Mouse (Mus musculus): Measurements from ENCODE around the gene Nkain1.

Nkain1 gene

GRCm38 (mm10) chr4:130574048-130574413 is at the start of gene Nkain1:
Nkain1 (minus strand) TSS chr4:130574173.
- peak; percentile 73 for DNase-seq

- no peak for DNase-seq
Measured at GRCm38 (mm10) chr4:130578734-130579274, 4.8 kb upstream of the Nkain1 start.

GRCm38 (mm10) chr4:130577081-130577480 is 3.1 kb upstream of the Nkain1 start:
- DNase-seq: no peak

- DNase-seq: no peak
Measured at GRCm38 (mm10) chr4:130576247-130576931, 2.4 kb upstream of the Nkain1 start.

- no peak for DNase-seq
Measured at GRCm38 (mm10) chr4:130575533-130575932, 1.6 kb upstream of the Nkain1 start.

- DNase-seq: no peak
Measured at GRCm38 (mm10) chr4:130574861-130575460, 988 bp upstream of the Nkain1 start.

- peak; percentile 72 for DNase-seq
Measured at GRCm38 (mm10) chr4:130573351-130574047, 474 bp downstream of the Nkain1 start.

- peak; percentile 81 for DNase-seq
Measured at GRCm38 (mm10) chr4:130573012-130573350, 992 bp downstream of the Nkain1 start.

GRCm38 (mm10) chr4:130572545-130572944 is 1.4 kb downstream of the Nkain1 start:
- DNase-seq: peak; percentile 61

- peak; percentile 50 for DNase-seq
Measured at GRCm38 (mm10) chr4:130570941-130571720, 2.8 kb downstream of the Nkain1 start.

GRCm38 (mm10) chr4:130568043-130568978 is 5.7 kb downstream of the Nkain1 start:
- peak; percentile 56 for DNase-seq

GRCm38 (mm10) chr4:130563820-130564219 is 10.2 kb downstream of the Nkain1 start:
- DNase-seq: no peak

GRCm38 (mm10) chr4:130563260-130563756 is 10.7 kb downstream of the Nkain1 start:
- DNase-seq: peak; percentile 60

GRCm38 (mm10) chr4:130560576-130561310 is 13.2 kb downstream of the Nkain1 start:
- DNase-seq: peak; percentile 55

GRCm38 (mm10) chr4:130559220-130559619 is 14.8 kb downstream of the Nkain1 start:
- DNase-seq: peak; percentile 59

GRCm38 (mm10) chr4:130557852-130558251 is 16.1 kb downstream of the Nkain1 start:
- DNase-seq: peak; percentile 93

GRCm38 (mm10) chr4:130556992-130557391 is 17.0 kb downstream of the Nkain1 start:
- peak; percentile 61 for DNase-seq

GRCm38 (mm10) chr4:130556224-130556623 is 17.7 kb downstream of the Nkain1 start:
- DNase-seq: peak; percentile 71

GRCm38 (mm10) chr4:130553121-130553448 is 20.9 kb downstream of the Nkain1 start:
- DNase-seq: peak; percentile 64

GRCm38 (mm10) chr4:130552312-130553120 is 21.5 kb downstream of the Nkain1 start:
- peak; percentile 57 for DNase-seq

Data from cerebellum, adult 9-11 months (tissue).